Mouse (Mus musculus) heart, adult 2 months (tissue): ENCODE measurements at regions not wholly inside any gene's neighbourhood (a gene's known extent, or its start where the extent isn't known, plus 50 kb on each side); places are given as distances from the start of the nearest gene placed in this dataset.

Experiments
- CTCF ChIP-seq: fragments of 200-600 bp; IDR thresholded peaks from 2 replicates; pipeline ENCODE4 v1.8.1; 2022; ENCODE audit warnings: antibody characterized with exemption, mild to moderate bottlenecking, moderate library complexity
- EP300 ChIP-seq: fragments of 200-500 bp; IDR thresholded peaks from 2 replicates; pipeline ENCODE4 v1.6.1; 2011; ENCODE audit warnings: low read depth, low read length, control low read depth; ENCODE audit not compliant: insufficient read depth
- POLR2A ChIP-seq: fragments of 200-500 bp; IDR thresholded peaks from 2 replicates; pipeline ENCODE4 v1.6.1; 2011; ENCODE audit warnings: mild to moderate bottlenecking, low read depth, low read length, control low read depth; ENCODE audit not compliant: insufficient read depth

- TF ChIP-seq CTCF (no peak), POLR2A (no peak), EP300 (no peak)
These were observed 110.4 kb upstream of the Pcgf5 start for GRCm38 (mm10) chr19:36237751-36238150.
